Mouse (Mus musculus): ENCODE results near the gene Zbtb43. TPM values are rescaled to one million over a fixed set of nuclear protein-coding genes. Genes with fewer than 3 reads are reported as not detected.

Zbtb43 gene
- 6.0 and 6.4 TPM in 2 replicates for polyA plus RNA-seq (2012; rRNA removed)

GRCm38 (mm10) chr2:33468466-33469097 is at the start of gene Zbtb43:
Gene Zbtb43, minus strand, starts transcription at chr2:33468559.

GRCm38 (mm10) chr2:33430771-33431699 is 37.3 kb downstream of the Zbtb43 start, which contains the start of gene Zbtb34:
Gene Zbtb34, minus strand, starts transcription at chr2:33431324.

Other genes starting within 250 kb of the Zbtb43 start
- gene Ralgps1, start 97.1 kb downstream of the Zbtb43 start, polyA plus RNA-seq (2012; rRNA removed) = 1.4 TPM in 2 replicates
- gene Zbtb34, start 37.2 kb downstream of the Zbtb43 start, polyA plus RNA-seq (2012; rRNA removed) = 4.3 and 4.9 TPM in 2 replicates
- not detected in 2 replicates for gene Lmx1b, start 172.0 kb upstream of the Zbtb43 start, polyA plus RNA-seq (2012; rRNA removed)